Mouse (Mus musculus): ENCODE results near the gene Drg2. TPM values are rescaled to one million over a fixed set of nuclear protein-coding genes. Genes with fewer than 3 reads are reported as not detected.

The Drg2 gene
- 117 and 124 TPM in 2 replicates for polyA plus RNA-seq (2016; fragmentation: Nextera tagmentation; extraction: Ambion mirVana)

GRCm38 (mm10) chr11:60454080-60454744 is at the start of gene Drg2:
Gene Drg2, plus strand, starts transcription at chr11:60454591.
- peak within 1 kb of the TSS; percentile 81 for H3K9ac ChIP-seq (replicated peaks)
- peak within 1 kb of the TSS; percentile 64 for H3K27ac ChIP-seq
- peaks cover 34% of the 10 kb centered on the region for H3K36me3 ChIP-seq
- no peaks in the 10 kb centered on the region for H3K9me3 ChIP-seq
- peak; percentile 94 for ATAC-seq (ENCODE audit: insufficient number of reproducible peaks, insufficient read depth, low FRiP score, low TSS enrichment, low read depth)
- peak within 1 kb of the TSS; percentile 93 for H3K4me2 ChIP-seq
- peak within 1 kb of the TSS; percentile 79 for H3K4me3 ChIP-seq (replicated peaks)
- peaks cover 7% of the 10 kb centered on the region for H3K4me1 ChIP-seq (replicated peaks)
- WGBS = 5% methylated on average over 27 of the region's 27 CpGs
- no peaks in the 10 kb centered on the region for H3K27me3 ChIP-seq

GRCm38 (mm10) chr11:60406606-60407005 is 47.8 kb upstream of the Drg2 start:
- 97% methylated on average over 1 of the region's 1 CpGs for WGBS
- H3K4me2 ChIP-seq = no peak overlapping the region
- no peaks in the 10 kb centered on the region for H3K4me1 ChIP-seq (replicated peaks)
- H3K4me3 ChIP-seq (replicated peaks) = no peak overlapping the region
- H3K9me3 ChIP-seq = no peaks in the 10 kb centered on the region
- H3K27me3 ChIP-seq = no peaks in the 10 kb centered on the region
- peaks cover 81% of the 10 kb centered on the region for H3K36me3 ChIP-seq
- no peak overlapping the region for H3K9ac ChIP-seq (replicated peaks)
- no peak overlapping the region for H3K27ac ChIP-seq
- ATAC-seq (ENCODE audit: insufficient number of reproducible peaks, insufficient read depth, low FRiP score, low TSS enrichment, low read depth) = no peak

GRCm38 (mm10) chr11:60412173-60412572 is 42.2 kb upstream of the Drg2 start:
- ATAC-seq (ENCODE audit: insufficient number of reproducible peaks, insufficient read depth, low FRiP score, low TSS enrichment, low read depth) = no peak
- Histone ChIP-seq H3K4me3 (replicated peaks) (no peak overlapping the region), H3K27me3 (no peaks in the 10 kb centered on the region), H3K4me2 (no peak overlapping the region), H3K9ac (replicated peaks) (no peak overlapping the region), H3K27ac (no peak overlapping the region), H3K9me3 (no peaks in the 10 kb centered on the region), H3K36me3 (peaks cover 25% of the 10 kb centered on the region), H3K4me1 (replicated peaks) (peaks cover 21% of the 10 kb centered on the region)
- 18% methylated on average over 3 of the region's 3 CpGs for whole genome bisulfite sequencing

GRCm38 (mm10) chr11:60412921-60413320 is 41.5 kb upstream of the Drg2 start:
- Histone ChIP-seq H3K36me3 (peaks cover 18% of the 10 kb centered on the region), H3K27me3 (no peaks in the 10 kb centered on the region), H3K4me2 (no peak overlapping the region), H3K9me3 (no peaks in the 10 kb centered on the region), H3K27ac (no peak overlapping the region), H3K4me1 (replicated peaks) (peaks cover 22% of the 10 kb centered on the region), H3K9ac (replicated peaks) (no peak overlapping the region), H3K4me3 (replicated peaks) (no peak overlapping the region)
- ATAC-seq (ENCODE audit: insufficient number of reproducible peaks, insufficient read depth, low FRiP score, low TSS enrichment, low read depth) = no peak
- WGBS = 93% methylated on average over 2 of the region's 2 CpGs

GRCm38 (mm10) chr11:60416590-60416962 is 37.8 kb upstream of the Drg2 start:
- Histone ChIP-seq H3K9me3 (no peaks in the 10 kb centered on the region), H3K4me3 (replicated peaks) (peak overlapping the region; percentile 91), H3K27me3 (no peaks in the 10 kb centered on the region), H3K9ac (replicated peaks) (peak overlapping the region; percentile 79), H3K4me2 (peak overlapping the region; percentile 67), H3K27ac (peak overlapping the region; percentile 53; the same call in 1 of the 2 replicates), H3K36me3 (no peaks in the 10 kb centered on the region), H3K4me1 (replicated peaks) (peaks cover 38% of the 10 kb centered on the region)
- no peak for ATAC-seq (ENCODE audit: insufficient number of reproducible peaks, insufficient read depth, low FRiP score, low TSS enrichment, low read depth)
- WGBS = under 1% methylated on average over 21 of the region's 21 CpGs

GRCm38 (mm10) chr11:60416963-60417716 is 37.3 kb upstream of the Drg2 start, which contains the start of gene Gid4:
Gene Gid4, plus strand, starts transcription at chr11:60417145.
- peak within 1 kb of the TSS; percentile 67 for H3K4me2 ChIP-seq
- peaks cover 36% of the 10 kb centered on the region for H3K4me1 ChIP-seq (replicated peaks)
- no peaks in the 10 kb centered on the region for H3K36me3 ChIP-seq
- peak within 1 kb of the TSS; percentile 93 for H3K27ac ChIP-seq
- peak within 1 kb of the TSS; percentile 90 for H3K9ac ChIP-seq (replicated peaks)
- H3K4me3 ChIP-seq (replicated peaks) = peak within 1 kb of the TSS; percentile 91
- no peaks in the 10 kb centered on the region for H3K27me3 ChIP-seq
- WGBS = under 1% methylated on average over 56 of the region's 81 CpGs
- H3K9me3 ChIP-seq = no peaks in the 10 kb centered on the region
- peak; percentile 96 for ATAC-seq (ENCODE audit: insufficient number of reproducible peaks, insufficient read depth, low FRiP score, low TSS enrichment, low read depth)

- H3K4me3 ChIP-seq (replicated peaks) = peak within 1 kb of the TSS; percentile 91
- no peaks in the 10 kb centered on the region for H3K27me3 ChIP-seq
- under 1% methylated on average over 39 of the region's 39 CpGs for WGBS
- peak; percentile 57; the same call in 1 of the 2 replicates for ATAC-seq (ENCODE audit: insufficient number of reproducible peaks, insufficient read depth, low FRiP score, low TSS enrichment, low read depth)
- H3K4me2 ChIP-seq = peak within 1 kb of the TSS; percentile 67
- peak within 1 kb of the TSS; percentile 93 for H3K27ac ChIP-seq
- H3K9me3 ChIP-seq = no peaks in the 10 kb centered on the region
- H3K9ac ChIP-seq (replicated peaks) = peak within 1 kb of the TSS; percentile 90
- H3K4me1 ChIP-seq (replicated peaks) = peaks cover 34% of the 10 kb centered on the region
- H3K36me3 ChIP-seq = no peaks in the 10 kb centered on the region
Observed at GRCm38 (mm10) chr11:60417717-60418472, 36.5 kb upstream of the Drg2 start, which contains the start of gene Atpaf2. Gene Atpaf2, minus strand, starts transcription at chr11:60418457.

- WGBS = 12% methylated on average over 6 of the region's 6 CpGs
- Histone ChIP-seq H3K4me2 (peak overlapping the region; percentile 67), H3K27me3 (no peaks in the 10 kb centered on the region), H3K36me3 (no peaks in the 10 kb centered on the region), H3K27ac (no peak overlapping the region), H3K4me1 (replicated peaks) (peaks cover 34% of the 10 kb centered on the region), H3K4me3 (replicated peaks) (peak overlapping the region; percentile 91), H3K9ac (replicated peaks) (peak overlapping the region; percentile 90), H3K9me3 (no peaks in the 10 kb centered on the region)
- no peak for ATAC-seq (ENCODE audit: insufficient number of reproducible peaks, insufficient read depth, low FRiP score, low TSS enrichment, low read depth)
Observed at GRCm38 (mm10) chr11:60418473-60418803, 36.0 kb upstream of the Drg2 start.

GRCm38 (mm10) chr11:60422046-60422668 is 32.2 kb upstream of the Drg2 start:
- Histone ChIP-seq H3K9me3 (no peaks in the 10 kb centered on the region), H3K9ac (replicated peaks) (no peak overlapping the region), H3K36me3 (peaks cover 18% of the 10 kb centered on the region), H3K4me2 (no peak overlapping the region), H3K27ac (no peak overlapping the region), H3K27me3 (no peaks in the 10 kb centered on the region), H3K4me3 (replicated peaks) (no peak overlapping the region), H3K4me1 (replicated peaks) (peaks cover 16% of the 10 kb centered on the region)
- WGBS = 55% methylated on average over 6 of the region's 6 CpGs
- ATAC-seq (ENCODE audit: insufficient number of reproducible peaks, insufficient read depth, low FRiP score, low TSS enrichment, low read depth) = no peak

GRCm38 (mm10) chr11:60423006-60423405 is 31.4 kb upstream of the Drg2 start:
- Histone ChIP-seq H3K9me3 (no peaks in the 10 kb centered on the region), H3K4me3 (replicated peaks) (no peak overlapping the region), H3K27me3 (no peaks in the 10 kb centered on the region), H3K9ac (replicated peaks) (no peak overlapping the region), H3K4me2 (no peak overlapping the region), H3K36me3 (peaks cover 27% of the 10 kb centered on the region), H3K4me1 (replicated peaks) (peaks cover 15% of the 10 kb centered on the region), H3K27ac (no peak overlapping the region)
- no peak for ATAC-seq (ENCODE audit: insufficient number of reproducible peaks, insufficient read depth, low FRiP score, low TSS enrichment, low read depth)
- 72% methylated on average over 1 of the region's 1 CpGs for WGBS

GRCm38 (mm10) chr11:60426417-60426816 is 28.0 kb upstream of the Drg2 start:
- no peak overlapping the region for H3K27ac ChIP-seq
- H3K9me3 ChIP-seq = no peaks in the 10 kb centered on the region
- no peak overlapping the region for H3K9ac ChIP-seq (replicated peaks)
- H3K36me3 ChIP-seq = peaks cover 50% of the 10 kb centered on the region
- ATAC-seq (ENCODE audit: insufficient number of reproducible peaks, insufficient read depth, low FRiP score, low TSS enrichment, low read depth) = no peak
- no peak overlapping the region for H3K4me2 ChIP-seq
- WGBS = 83% methylated on average over 1 of the region's 1 CpGs
- H3K4me3 ChIP-seq (replicated peaks) = no peak overlapping the region
- no peaks in the 10 kb centered on the region for H3K27me3 ChIP-seq
- no peaks in the 10 kb centered on the region for H3K4me1 ChIP-seq (replicated peaks)
